Mouse (Mus musculus) heart, embryonic 12.5 days (tissue): ENCODE results near the gene Fndc10. TPM values are rescaled to one million over a fixed set of nuclear protein-coding genes. Genes with fewer than 3 reads are reported as not detected.
A peak's percentile ranks its signal among the peaks of the same experiment; 100 is the strongest.
"Not testable (repeated sequence)": the region's sequence is repeated elsewhere in the genome, so short reads cannot be mapped to it uniquely, and the experiment has no call there.

Experiments
- ATAC-seq: fragments of 200-750 bp; cut with Nextera tagmentation; 2 replicates; pipeline ENCODE4 v1.8.0; 2017; ENCODE audit warnings: moderate TSS enrichment, moderate library complexity; ENCODE audit not compliant: insufficient number of reproducible peaks, low FRiP score
- H3K27ac ChIP-seq: fragments of 300-500 bp; sonication (generic); 2 replicates; pipeline ENCODE4 v1.5.1; 2016; ENCODE audit warnings: mild to moderate bottlenecking, moderate library complexity; ENCODE audit not compliant: poor library complexity, severe bottlenecking
- H3K27me3 ChIP-seq: fragments of 300-500 bp; sonication (generic); replicated peaks from 2 replicates; pipeline ENCODE4 v1.6.1; 2016; ENCODE audit warnings: mild to moderate bottlenecking, moderate library complexity
- H3K36me3 ChIP-seq: fragments of 300-500 bp; sonication (generic); 2 replicates; pipeline ENCODE4 v1.6.1; 2016; ENCODE audit warnings: mild to moderate bottlenecking, moderate library complexity
- H3K4me1 ChIP-seq: fragments of 300-500 bp; sonication (generic); replicated peaks from 2 replicates; pipeline ENCODE4 v1.6.1; 2016; ENCODE audit warnings: mild to moderate bottlenecking
- H3K4me2 ChIP-seq: fragments of 300-500 bp; sonication (generic); 2 replicates; pipeline ENCODE4 v1.6.1; 2016; ENCODE audit warnings: mild to moderate bottlenecking, moderate library complexity
- H3K4me3 ChIP-seq: fragments of 300-500 bp; sonication (generic); 2 replicates; pipeline ENCODE4 v1.5.1; 2016; ENCODE audit warnings: mild to moderate bottlenecking
- H3K9ac ChIP-seq: fragments of 300-500 bp; sonication (generic); 2 replicates; pipeline ENCODE4 v1.6.1; 2016; ENCODE audit warnings: mild to moderate bottlenecking, moderate library complexity
- H3K9me3 ChIP-seq: fragments of 300-500 bp; sonication (generic); replicated peaks from 2 replicates; pipeline ENCODE4 v1.6.1; 2016; ENCODE audit warnings: mild to moderate bottlenecking, moderate library complexity
- WGBS: fragments of 180-500 bp; shearing (Covaris S2); methylation state at CpG from one replicate; pipeline ENCODE4 v1.1.7; 2016; 5-methylcytosine and 5-hydroxymethylcytosine counted together
- polyA plus RNA-seq: library from polyadenylated mRNA; unstranded; fragments of >200 nt; fragmentation: Nextera tagmentation; extraction: Ambion mirVana; gene quantifications from 2 replicates; pipeline ENCODE4 v1.2.1, GENCODE M21; 2016

Fndc10 gene
- 5.2 and 5.5 TPM in 2 replicates for polyA plus RNA-seq

- peak within 1 kb of the TSS; percentile 99 for H3K4me2 ChIP-seq
- H3K4me1 ChIP-seq, result peaks cover 5% of the 10 kb centered on the region; the same call in 1 of the 2 replicates
- peaks cover 35% of the 10 kb centered on the region for H3K27me3 ChIP-seq
- no peaks in the 10 kb centered on the region for H3K36me3 ChIP-seq
- peak within 1 kb of the TSS; percentile 87 for H3K9ac ChIP-seq
- H3K9me3 ChIP-seq, result no peaks in the 10 kb centered on the region
- WGBS, result under 1% methylated on average over 42 of the region's 47 CpGs
- peak; percentile 71; the same call in 1 of the 2 replicates for ATAC-seq
- peak within 1 kb of the TSS; percentile 69 for H3K4me3 ChIP-seq
- 0 out of 2 replicates have a peak within 1 kb of the TSS, but pooled peaks have one; percentile 28 for H3K27ac ChIP-seq
Measured at GRCm38 (mm10) chr4:155694111-155694481, at the start of gene Fndc10. Gene Fndc10 (plus strand): TSS chr4:155694342.

- not testable (repeated sequence) for H3K4me1 ChIP-seq, H3K4me2 ChIP-seq, H3K4me3 ChIP-seq, H3K27ac ChIP-seq, H3K9ac ChIP-seq, H3K27me3 ChIP-seq, ATAC-seq, H3K9me3 ChIP-seq
- peaks cover 85% of the 10 kb centered on the region for H3K36me3 ChIP-seq
- 92% methylated on average over 2 of the region's 2 CpGs for WGBS
Measured at GRCm38 (mm10) chr4:155645308-155645707, 48.8 kb upstream of the Fndc10 start, which contains the start of gene Gm10563. Gene Gm10563 (minus strand): TSS chr4:155645408.

GRCm38 (mm10) chr4:155645721-155646120 lies 48.4 kb upstream of the Fndc10 start:
- Histone ChIP-seq H3K4me1 (peaks cover 6% of the 10 kb centered on the region), H3K27ac (no peak overlapping the region), H3K9me3 (no peaks in the 10 kb centered on the region), H3K9ac (no peak overlapping the region), H3K27me3 (no peaks in the 10 kb centered on the region), H3K36me3 (peaks cover 85% of the 10 kb centered on the region), H3K4me3 (no peak overlapping the region), H3K4me2 (no peak overlapping the region)
- ATAC-seq, result no peak
- WGBS, result 85% methylated on average over 5 of the region's 5 CpGs

GRCm38 (mm10) chr4:155649355-155649754 lies 44.8 kb upstream of the Fndc10 start:
- Histone ChIP-seq H3K27me3 (0 out of 2 replicates have a peak, but pooled peaks cover 7% of the 10 kb centered on the region), H3K9ac (no peak overlapping the region), H3K27ac (no peak overlapping the region), H3K9me3 (no peaks in the 10 kb centered on the region), H3K4me1 (peaks cover 40% of the 10 kb centered on the region), H3K36me3 (peaks cover 58% of the 10 kb centered on the region), H3K4me3 (no peak overlapping the region), H3K4me2 (no peak overlapping the region)
- ATAC-seq, result no peak
- 93% methylated on average over 11 of the region's 11 CpGs for WGBS

- Histone ChIP-seq H3K9me3 (no peaks in the 10 kb centered on the region), H3K27ac (peak overlapping the region; percentile 78), H3K4me1 (peaks cover 52% of the 10 kb centered on the region), H3K27me3 (peaks cover 29% of the 10 kb centered on the region), H3K9ac (peak overlapping the region; percentile 78), H3K4me3 (peak overlapping the region; percentile 55), H3K36me3 (peaks cover 55% of the 10 kb centered on the region), H3K4me2 (peak overlapping the region; percentile 83)
- 51% methylated on average over 15 of the region's 15 CpGs for WGBS
- peak; percentile 38; the same call in 1 of the 2 replicates for ATAC-seq
Measured at GRCm38 (mm10) chr4:155651553-155652269, 42.4 kb upstream of the Fndc10 start.

GRCm38 (mm10) chr4:155652283-155653085 lies 41.7 kb upstream of the Fndc10 start:
- peaks cover 52% of the 10 kb centered on the region for H3K4me1 ChIP-seq

GRCm38 (mm10) chr4:155653086-155653450 lies 41.1 kb upstream of the Fndc10 start, which contains the start of gene Mmp23:
Gene Mmp23 (minus strand): TSS chr4:155653384.
- peak within 1 kb of the TSS; percentile 83 for H3K4me2 ChIP-seq
- peak within 1 kb of the TSS; percentile 78 for H3K27ac ChIP-seq
- peak; percentile 61 for ATAC-seq
- H3K9me3 ChIP-seq, result no peaks in the 10 kb centered on the region
- WGBS, result under 1% methylated on average over 33 of the region's 33 CpGs
- peaks cover 52% of the 10 kb centered on the region for H3K36me3 ChIP-seq
- H3K9ac ChIP-seq, result peak within 1 kb of the TSS; percentile 78
- H3K4me1 ChIP-seq, result peaks cover 52% of the 10 kb centered on the region
- H3K4me3 ChIP-seq, result peak within 1 kb of the TSS; percentile 55
- peaks cover 34% of the 10 kb centered on the region for H3K27me3 ChIP-seq

More at GRCm38 (mm10) chr4:155652283-155653085, 41.7 kb upstream of the Fndc10 start:
- peaks cover 56% of the 10 kb centered on the region for H3K36me3 ChIP-seq
- peak overlapping the region; percentile 55 for H3K4me3 ChIP-seq
- H3K4me2 ChIP-seq, result peak overlapping the region; percentile 83
- no peak; the same call in 1 of the 2 replicates for ATAC-seq
- H3K9ac ChIP-seq, result peak overlapping the region; percentile 78
- WGBS, result 20% methylated on average over 36 of the region's 36 CpGs
- H3K27me3 ChIP-seq, result peaks cover 34% of the 10 kb centered on the region
- no peaks in the 10 kb centered on the region for H3K9me3 ChIP-seq
- peak overlapping the region; percentile 78 for H3K27ac ChIP-seq

GRCm38 (mm10) chr4:155653451-155654182 lies 40.5 kb upstream of the Fndc10 start:
- 2% methylated on average over 31 of the region's 31 CpGs for WGBS
- peaks cover 50% of the 10 kb centered on the region for H3K36me3 ChIP-seq
- ATAC-seq, result no peak
- H3K27me3 ChIP-seq, result peaks cover 34% of the 10 kb centered on the region
- H3K27ac ChIP-seq, result peak overlapping the region; percentile 52
- peak overlapping the region; percentile 83 for H3K4me2 ChIP-seq
- peak overlapping the region; percentile 55 for H3K4me3 ChIP-seq
- H3K9ac ChIP-seq, result peak overlapping the region; percentile 78
- no peaks in the 10 kb centered on the region for H3K9me3 ChIP-seq
- peaks cover 52% of the 10 kb centered on the region for H3K4me1 ChIP-seq

GRCm38 (mm10) chr4:155654183-155654455 lies 40.0 kb upstream of the Fndc10 start:
- WGBS, result 0% methylated on average over 6 of the region's 6 CpGs
- 0 out of 2 replicates have a peak, but pooled peaks have one; percentile 0 for ATAC-seq
- no peak overlapping the region for H3K27ac ChIP-seq
- peak overlapping the region; percentile 83 for H3K4me2 ChIP-seq
- H3K9me3 ChIP-seq, result no peaks in the 10 kb centered on the region
- peaks cover 52% of the 10 kb centered on the region for H3K4me1 ChIP-seq
- H3K4me3 ChIP-seq, result peak overlapping the region; percentile 55
- peaks cover 48% of the 10 kb centered on the region for H3K36me3 ChIP-seq
- peak overlapping the region; percentile 78 for H3K9ac ChIP-seq
- peaks cover 34% of the 10 kb centered on the region for H3K27me3 ChIP-seq

- H3K9me3 ChIP-seq, result no peaks in the 10 kb centered on the region
- WGBS, result 2% methylated on average over 52 of the region's 52 CpGs
- peak overlapping the region; percentile 55 for H3K4me3 ChIP-seq
- H3K4me2 ChIP-seq, result peak overlapping the region; percentile 83
- peak overlapping the region; percentile 78 for H3K9ac ChIP-seq
- H3K27me3 ChIP-seq, result peaks cover 34% of the 10 kb centered on the region
- H3K27ac ChIP-seq, result no peak overlapping the region
- peak; percentile 54 for ATAC-seq
- H3K36me3 ChIP-seq, result peaks cover 43% of the 10 kb centered on the region
- peaks cover 52% of the 10 kb centered on the region for H3K4me1 ChIP-seq
Measured at GRCm38 (mm10) chr4:155654456-155655298, 39.5 kb upstream of the Fndc10 start.
